Mouse (Mus musculus) left cerebral cortex, postnatal 4 days (tissue): ENCODE data around the gene Nup50. TPM values are rescaled to one million over a fixed set of nuclear protein-coding genes. Genes with fewer than 3 reads are reported as not detected.

Source experiments
- DNase-seq: peaks from one replicate; pipeline ENCODE4 v3.0.0-alpha.2; 2022
- intact Hi-C: fragments of 180-260 bp; cut with DNase I; formaldehyde crosslinking; loops from one replicate; pipeline ENCODE4 v1.15.1; 2025
- total RNA-seq, 2 experiments: library from RNA; stranded (reverse); gene quantifications; 2 replicates each; pipeline ENCODE4 v1.2.3; 2021

The Nup50 gene
- 10 to 100 TPM; 30.5 to 33.9 TPM for total RNA-seq

- intact Hi-C loops = loop anchor here (5.0 to 10.0 kb wide), 2 partner anchors 68 to 166 kb away; partner anchors contain the start of gene Phf21b
- peak; percentile 100 for DNase-seq
Observed at GRCm38 (mm10) chr15:84922884-84923507, at the start of gene Nup50. Nup50 (plus strand) TSS chr15:84923411.

- intact Hi-C loops = no loop called here
- no peak for DNase-seq
Observed at GRCm38 (mm10) chr15:84873867-84874266, 49.3 kb upstream of the Nup50 start.

DNA sequence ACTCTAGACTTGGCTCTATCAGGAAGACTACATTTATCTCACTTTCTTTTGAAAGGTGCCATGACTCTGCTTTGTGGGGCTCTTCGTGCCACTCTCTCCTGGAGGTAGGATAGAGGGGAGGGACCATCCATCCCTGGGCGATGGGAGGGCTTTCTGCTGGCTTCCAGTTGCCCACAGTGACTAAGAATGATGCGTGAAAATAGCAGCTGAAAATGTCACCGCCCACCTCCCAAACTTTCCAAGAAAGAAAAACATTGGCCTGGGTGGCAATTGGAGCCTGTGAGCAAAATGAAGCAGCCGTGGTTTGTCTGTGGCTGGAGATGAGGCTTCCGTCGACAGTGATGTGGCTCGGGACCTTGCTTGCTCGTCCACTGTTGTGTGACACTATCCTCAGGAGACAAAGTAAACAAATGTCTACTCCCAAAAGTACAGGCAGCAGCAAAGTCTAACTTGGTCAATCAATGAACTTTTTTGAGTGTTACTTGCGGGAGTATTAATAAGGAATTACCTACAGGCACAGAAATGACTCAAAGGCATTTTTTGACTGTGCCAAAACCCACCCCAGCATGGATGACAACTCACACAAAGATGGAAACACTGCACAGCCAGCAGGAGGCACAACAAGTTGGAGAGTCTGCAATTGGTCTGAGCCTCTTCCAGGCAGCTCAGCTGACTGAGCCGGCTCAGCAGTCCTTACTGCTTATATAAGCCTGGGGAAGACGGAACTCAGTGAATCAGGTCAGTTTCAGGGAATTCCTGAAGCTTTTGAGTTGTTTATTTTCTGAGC is 46.0 kb upstream of the Nup50 start:
- intact Hi-C loops = no loop called here
- DNase-seq = no peak

DNA sequence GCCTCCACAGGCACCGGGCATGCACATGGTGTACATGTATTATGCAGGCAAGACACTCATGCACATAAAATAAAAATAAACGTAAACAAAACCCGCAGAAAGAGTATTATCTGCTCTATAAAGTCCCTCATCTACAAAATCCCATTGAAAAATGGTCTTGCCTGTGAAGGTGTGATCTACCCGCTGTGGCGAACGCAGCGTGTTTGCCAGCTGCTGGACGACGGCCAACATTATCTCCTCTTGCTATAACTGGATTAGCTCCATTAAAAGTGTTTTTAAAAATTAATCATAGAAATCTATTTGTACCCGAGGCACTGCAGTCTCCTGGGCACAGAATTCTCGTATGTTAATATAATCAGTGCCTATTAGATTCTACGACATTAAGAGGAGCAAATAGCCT is 35.1 kb upstream of the Nup50 start:
- intact Hi-C loops = no loop called here
- DNase-seq = peak; percentile 45

DNA sequence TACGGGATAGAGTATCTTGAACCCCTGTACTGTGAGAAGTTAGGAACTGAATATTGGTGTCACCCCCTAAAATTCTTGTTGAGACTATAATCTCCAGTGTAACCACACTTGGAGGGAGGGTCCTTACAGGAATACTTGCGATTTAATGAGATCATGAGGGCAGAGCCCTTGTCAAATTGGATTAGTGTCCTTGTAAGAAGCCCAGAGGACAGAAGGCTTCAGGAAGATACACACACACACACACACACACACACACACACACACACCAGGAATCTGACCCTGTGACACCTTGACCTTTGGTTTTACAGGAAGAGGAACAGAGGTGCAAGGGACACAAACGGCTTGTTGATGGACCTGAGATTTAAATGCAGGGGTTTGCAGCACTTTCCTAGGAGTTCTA is 32.0 kb upstream of the Nup50 start:
- intact Hi-C loops = loop anchor here (10.0 kb wide), 1 partner anchor 86 kb away; no protein-coding TSS in a partner anchor
- no peak for DNase-seq

GRCm38 (mm10) chr15:84891658-84892057 is 31.6 kb upstream of the Nup50 start:
- DNase-seq = peak; percentile 72
- intact Hi-C loops = loop anchor here (10.0 kb wide), 1 partner anchor 87 kb away; no protein-coding TSS in a partner anchor

DNA sequence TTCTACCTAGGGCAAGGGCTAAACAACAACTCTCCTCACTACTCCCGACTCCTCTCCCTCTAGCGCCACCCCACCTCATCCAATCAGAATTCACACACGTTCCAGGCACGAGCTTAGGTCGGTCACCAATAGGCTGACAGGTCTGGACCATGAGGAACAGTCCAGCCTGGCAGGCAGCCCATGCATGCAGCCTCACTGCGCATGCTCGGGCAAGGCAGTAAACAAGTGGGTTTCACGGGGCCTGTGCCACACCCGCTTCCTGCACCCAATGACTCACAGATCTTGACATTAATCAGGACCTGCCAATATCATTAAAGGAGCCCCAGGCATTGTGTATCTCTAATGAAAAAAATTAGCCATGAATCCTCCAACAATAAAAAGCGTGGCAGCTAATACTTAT is 27.0 kb upstream of the Nup50 start:
- intact Hi-C loops = loop anchor here (10.0 kb wide), 1 partner anchor 91 kb away; no protein-coding TSS in a partner anchor
- peak; percentile 13 for DNase-seq

DNA sequence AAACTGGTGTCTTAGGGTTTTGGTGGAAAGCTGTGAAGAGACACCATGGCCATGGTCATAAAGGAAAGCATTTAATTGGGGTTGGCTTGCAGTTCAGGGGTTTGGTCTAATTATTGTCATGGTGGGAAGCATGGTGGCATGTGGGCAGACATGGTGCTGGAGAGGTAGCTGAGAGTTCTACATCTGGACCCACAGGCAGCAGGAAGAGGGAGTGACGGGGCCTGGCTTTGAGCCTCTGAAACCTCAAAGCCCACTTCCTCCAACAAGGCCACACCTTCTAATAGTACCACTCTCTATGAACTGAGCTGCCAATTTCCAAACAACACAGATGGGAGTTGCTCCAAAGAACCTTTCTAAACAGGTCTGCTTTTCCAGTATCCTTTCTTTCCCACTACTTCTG is 26.5 kb upstream of the Nup50 start:
- intact Hi-C loops = loop anchor here (10.0 kb wide), 1 partner anchor 92 kb away; no protein-coding TSS in a partner anchor
- no peak for DNase-seq

DNA sequence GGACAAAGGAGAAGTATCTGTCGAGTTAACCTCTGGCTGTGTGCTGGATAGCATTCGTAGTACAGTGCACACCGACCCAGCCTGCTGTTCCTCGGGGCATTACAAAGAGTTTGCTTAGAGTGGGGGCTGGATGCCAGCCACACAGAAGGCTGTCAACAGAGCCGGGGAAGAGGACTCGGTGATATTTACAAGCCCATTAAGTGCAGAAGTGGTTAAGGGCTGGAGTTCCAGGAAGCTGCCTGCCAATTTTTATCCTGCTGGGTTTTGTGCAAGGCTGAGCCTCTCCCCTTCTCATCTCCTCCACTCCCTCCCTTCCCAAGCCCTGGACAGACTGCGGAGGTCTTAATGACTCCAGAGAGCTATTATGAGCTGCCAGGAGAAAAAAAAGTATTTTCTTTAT is 25.1 kb upstream of the Nup50 start:
- intact Hi-C loops = loop anchor here (10.0 kb wide), 1 partner anchor 93 kb away; no protein-coding TSS in a partner anchor

GRCm38 (mm10) chr15:84903843-84904385 is 19.3 kb upstream of the Nup50 start:
- intact Hi-C loops = no loop called here
- DNase-seq = no peak

More for the DNA sequence above, 25.1 kb upstream of the Nup50 start:
- peak; percentile 70 for DNase-seq

- intact Hi-C loops = no loop called here
- DNase-seq = peak; percentile 57
Observed at GRCm38 (mm10) chr15:84913201-84913600, 10.0 kb upstream of the Nup50 start.

DNA sequence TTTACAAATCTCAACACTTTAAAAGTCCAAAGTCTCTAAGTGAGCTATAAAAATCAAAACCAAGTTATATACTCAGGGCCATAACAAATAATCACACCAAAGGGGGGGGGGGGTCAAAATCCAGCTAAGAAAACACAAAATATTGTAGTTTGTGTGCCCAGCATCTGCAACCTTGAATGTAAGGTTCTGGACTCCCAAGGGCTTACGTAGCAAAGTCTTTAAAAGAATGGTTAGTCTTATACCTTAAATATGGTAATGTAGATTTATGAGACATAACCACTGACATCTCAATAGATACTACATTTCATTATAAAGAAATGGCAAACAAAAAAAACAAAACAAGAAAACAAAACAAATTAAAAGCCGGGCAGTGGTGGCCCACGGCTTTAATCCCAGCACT is 3.3 kb upstream of the Nup50 start, which contains the start of gene Gm29666:
Gene Gm29666, minus strand, starts transcription at position 101 of the 400 bp plus-strand sequence.
- DNase-seq = no peak
- intact Hi-C loops = loop anchor here (5.0 to 10.0 kb wide), 2 partner anchors 65 to 163 kb away; partner anchors contain the start of gene Phf21b

- DNase-seq = no peak
- intact Hi-C loops = loop anchor here (5.0 to 10.0 kb wide), 2 partner anchors 69 to 166 kb away; partner anchors contain the start of gene Phf21b
Observed at GRCm38 (mm10) chr15:84923508-84924181, 434 bp downstream of the Nup50 start.

DNA sequence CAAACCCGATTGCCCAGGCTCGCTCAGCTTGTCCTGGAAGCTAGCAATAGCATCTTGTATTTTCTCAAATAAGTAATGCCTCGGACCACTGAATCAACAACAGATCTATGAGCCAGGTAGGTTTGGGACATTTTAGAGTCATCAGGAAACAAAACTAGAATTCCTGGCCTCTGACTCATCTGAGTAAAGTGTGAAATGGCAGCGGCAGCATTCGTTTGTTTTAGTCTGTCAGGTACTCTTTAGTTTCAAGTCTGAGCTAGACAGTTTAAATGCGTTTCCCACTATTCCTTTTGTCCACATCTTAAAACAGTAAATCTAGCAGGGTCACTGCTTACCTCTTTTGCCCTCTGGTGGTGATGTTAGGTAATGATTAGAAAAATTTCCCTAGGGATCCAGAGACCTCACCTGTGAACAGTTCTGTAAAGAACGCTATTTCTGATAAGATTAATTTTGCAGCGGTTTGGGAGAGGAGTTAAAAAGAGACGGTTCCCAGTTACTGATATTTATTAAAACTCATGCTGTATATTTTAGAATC is 1.6 kb downstream of the Nup50 start:
- intact Hi-C loops = loop anchor here (5.0 to 10.0 kb wide), 2 partner anchors 70 to 168 kb away; partner anchors contain the start of gene Phf21b

DNA sequence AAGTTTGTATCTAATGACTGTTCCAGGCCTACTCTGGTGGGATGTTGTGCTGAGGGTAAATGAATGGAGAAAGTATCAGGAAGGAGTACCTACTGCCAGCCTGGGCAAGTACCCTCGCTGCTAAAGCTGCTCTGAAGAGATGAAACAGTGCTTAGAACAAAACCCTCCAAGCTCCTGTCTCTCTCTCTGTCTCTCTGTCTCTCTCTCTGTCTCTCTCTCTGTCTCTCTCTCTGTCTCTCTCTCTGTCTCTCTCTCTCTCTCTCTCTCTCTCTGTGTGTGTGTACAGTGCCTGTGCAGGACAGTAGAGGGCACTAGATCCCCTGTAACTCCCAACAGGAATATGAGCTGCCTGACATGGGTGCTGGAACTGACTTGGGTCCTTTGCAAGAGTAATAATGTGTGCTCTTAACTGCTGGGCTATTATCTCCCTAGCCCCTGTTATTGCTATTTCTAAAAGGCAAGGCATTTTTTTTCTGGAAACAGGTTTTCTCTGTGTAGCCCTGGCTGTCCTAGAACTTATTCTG is 2.3 kb downstream of the Nup50 start:
- DNase-seq = no peak
- intact Hi-C loops = loop anchor here (10.0 kb wide), 1 partner anchor 71 kb away; the partner anchor contains the start of gene Phf21b

More for the DNA sequence above, 1.6 kb downstream of the Nup50 start:
- no peak for DNase-seq

DNA sequence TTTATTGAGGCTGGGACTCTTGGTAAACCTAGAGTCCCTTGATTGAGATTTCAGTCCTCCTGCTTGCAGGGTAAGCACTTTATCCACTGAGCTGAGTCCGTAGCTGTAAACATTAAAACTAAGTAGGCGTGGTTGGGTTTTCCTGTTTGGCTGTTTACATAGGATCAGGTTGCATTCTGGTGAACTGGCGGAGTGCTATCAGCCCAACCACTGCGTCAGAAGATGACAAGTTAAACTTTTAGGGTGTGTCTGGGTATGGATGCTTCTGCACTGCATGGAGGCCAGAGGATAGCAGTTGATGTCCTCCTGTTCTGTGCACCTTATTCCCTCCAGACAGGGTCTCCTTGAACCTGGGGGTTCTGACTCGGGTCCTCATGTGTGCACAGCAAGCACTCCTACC is 9.1 kb downstream of the Nup50 start:
- intact Hi-C loops = loop anchor here (10.0 kb wide), 1 partner anchor 122 kb away; no protein-coding TSS in a partner anchor
- DNase-seq = no peak

- no peak for DNase-seq
- intact Hi-C loops = loop anchor here (10.0 kb wide), 1 partner anchor 120 kb away; no protein-coding TSS in a partner anchor
Observed at GRCm38 (mm10) chr15:84934901-84935300, 11.7 kb downstream of the Nup50 start.

- DNase-seq = no peak
- intact Hi-C loops = no loop called here
Observed at GRCm38 (mm10) chr15:84940102-84940501, 16.9 kb downstream of the Nup50 start.

GRCm38 (mm10) chr15:84942647-84943285 is 19.6 kb downstream of the Nup50 start:
- peak; percentile 41 for DNase-seq
- intact Hi-C loops = no loop called here
